Mouse (Mus musculus) midbrain, embryonic 15.5 days (tissue): ENCODE data around the gene Dtx2. TPM values are rescaled to one million over a fixed set of nuclear protein-coding genes. Genes with fewer than 3 reads are reported as not detected.
"Not testable (repeated sequence)": the region's sequence is repeated elsewhere in the genome, so short reads cannot be mapped to it uniquely, and the experiment has no call there.

Source experiments
- ATAC-seq: fragments of 200-750 bp; cut with Nextera tagmentation; replicated peaks from 2 replicates; pipeline ENCODE4 v1.8.0; 2017; ENCODE audit warnings: moderate TSS enrichment
- H3K27ac ChIP-seq: fragments of 300-500 bp; sonication (generic); 2 replicates; pipeline ENCODE4 v1.5.1; 2015; ENCODE audit warnings: mild to moderate bottlenecking, inconsistent platforms
- H3K27me3 ChIP-seq: fragments of 300-500 bp; sonication (generic); replicated peaks from 2 replicates; pipeline ENCODE4 v1.6.1; 2015; ENCODE audit warnings: inconsistent platforms
- H3K36me3 ChIP-seq: fragments of 300-500 bp; sonication (generic); replicated peaks from 2 replicates; pipeline ENCODE4 v1.6.1; 2015; ENCODE audit warnings: inconsistent platforms
- H3K4me1 ChIP-seq: fragments of 300-500 bp; sonication (generic); 2 replicates; pipeline ENCODE4 v1.6.1; 2015; ENCODE audit warnings: inconsistent platforms
- H3K4me2 ChIP-seq: fragments of 300-500 bp; sonication (generic); 2 replicates; pipeline ENCODE4 v1.6.1; 2015; ENCODE audit warnings: inconsistent platforms, mild to moderate bottlenecking, moderate library complexity
- H3K4me3 ChIP-seq: fragments of 300-500 bp; sonication (generic); 2 replicates; pipeline ENCODE4 v1.5.1; 2015; ENCODE audit warnings: mild to moderate bottlenecking, inconsistent platforms
- H3K9ac ChIP-seq: fragments of 300-500 bp; sonication (generic); 2 replicates; pipeline ENCODE4 v1.6.1; 2015; ENCODE audit warnings: mild to moderate bottlenecking, inconsistent platforms
- H3K9me3 ChIP-seq: fragments of 300-500 bp; sonication (generic); 2 replicates; pipeline ENCODE4 v1.6.1; 2016; ENCODE audit warnings: inconsistent platforms
- WGBS: fragments of 180-500 bp; shearing (Covaris S2); methylation state at CpG from one replicate; pipeline ENCODE4 v1.1.7; 2015; ENCODE audit warnings: mixed read lengths; 5-methylcytosine and 5-hydroxymethylcytosine counted together
- polyA plus RNA-seq: library from polyadenylated mRNA; unstranded; fragments of >200 nt; fragmentation: Nextera tagmentation; extraction: Ambion mirVana; gene quantifications from 2 replicates; pipeline ENCODE4 v1.2.1, GENCODE M21; 2015

Dtx2 gene
- polyA plus RNA-seq, 1 experiment from 2014 or later, result 26.8 TPM

DNA sequence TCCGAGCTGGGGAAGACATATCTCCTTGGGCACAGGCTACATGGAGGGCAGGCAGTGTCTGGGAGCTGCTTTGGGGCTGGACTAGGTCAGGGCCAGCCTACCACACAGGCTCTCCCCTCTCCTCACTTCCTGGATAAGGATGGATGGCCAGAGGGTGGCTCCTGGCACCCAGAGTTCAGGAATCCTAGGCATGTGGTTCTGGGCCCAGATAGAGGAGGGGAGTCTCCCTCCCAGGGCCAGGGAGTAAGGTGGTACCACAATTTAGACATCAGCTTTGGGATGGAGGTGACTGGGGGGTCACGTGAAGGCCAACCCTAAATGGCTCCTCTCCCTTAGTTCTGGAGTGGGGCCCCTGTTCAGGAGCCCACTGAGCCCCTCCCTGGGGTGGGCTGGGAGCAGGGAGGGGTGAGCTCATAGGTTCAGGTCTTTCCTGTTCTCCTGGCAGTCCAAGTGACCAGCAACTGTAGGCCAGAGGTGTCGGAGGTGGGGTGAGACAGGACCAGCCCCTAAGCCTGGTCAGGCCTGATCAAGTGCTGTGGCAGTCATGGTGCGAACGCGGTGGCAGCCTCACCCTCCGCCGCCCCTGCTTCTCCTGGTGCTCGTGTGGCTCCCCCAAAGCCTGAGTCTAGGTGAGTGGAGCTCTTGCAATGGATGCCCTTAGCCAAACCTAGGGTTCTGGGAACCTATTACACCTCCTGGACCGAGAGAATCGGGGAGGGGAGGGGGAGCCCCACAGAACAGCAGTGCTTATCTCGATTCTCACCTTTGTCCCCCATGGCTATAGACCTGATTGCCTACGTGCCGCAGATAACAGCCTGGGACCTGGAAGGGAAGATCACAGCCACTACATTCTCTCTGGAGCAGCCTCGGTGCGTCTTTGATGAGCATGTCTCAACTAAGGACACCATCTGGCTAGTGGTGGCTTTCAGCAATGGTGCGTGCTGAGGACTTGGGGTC lies 43.9 kb downstream of the Dtx2 start, which contains the start of gene Upk3b:
Gene Upk3b, plus strand, starts transcription at position 239 of the 957 bp plus-strand sequence.
- Histone ChIP-seq H3K27ac (no peak within 1 kb of the TSS), H3K27me3 (no peaks in the 10 kb centered on the region), H3K36me3 (no peaks in the 10 kb centered on the region), H3K4me1 (no peaks in the 10 kb centered on the region), H3K4me3 (no peak within 1 kb of the TSS), H3K9me3 (no peaks in the 10 kb centered on the region), H3K4me2 (no peak within 1 kb of the TSS), H3K9ac (no peak within 1 kb of the TSS)
- ATAC-seq, result no peak
- 84% methylated on average over 17 of the region's 17 CpGs for WGBS

DNA sequence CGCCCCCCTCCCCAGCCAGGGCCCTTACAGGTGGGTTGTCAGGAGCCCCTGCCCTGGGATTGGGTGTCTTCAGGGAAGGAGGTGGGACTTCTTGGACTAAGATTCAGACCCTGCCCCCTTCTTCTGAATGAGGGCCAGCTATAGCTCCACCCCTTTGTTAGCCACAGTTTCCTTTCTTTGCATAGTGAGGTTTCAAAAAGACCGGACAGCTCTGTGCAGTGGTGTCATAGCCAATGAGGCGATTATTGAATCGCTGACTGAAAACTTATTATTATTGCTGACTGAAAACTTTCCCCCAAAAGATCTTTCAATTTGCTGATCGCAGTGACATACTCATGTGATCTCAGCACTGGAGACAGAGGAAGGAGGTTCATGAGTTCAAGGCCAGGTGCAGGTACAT lies 45.6 kb downstream of the Dtx2 start:
- Histone ChIP-seq H3K36me3 (no peaks in the 10 kb centered on the region), H3K4me2 (no peak overlapping the region), H3K27me3 (no peaks in the 10 kb centered on the region), H3K9me3 (no peaks in the 10 kb centered on the region), H3K4me3 (no peak overlapping the region), H3K9ac (no peak overlapping the region), H3K4me1 (no peaks in the 10 kb centered on the region), H3K27ac (no peak overlapping the region)
- ATAC-seq, result no peak
- WGBS, result 41% methylated on average over 5 of the region's 5 CpGs

DNA sequence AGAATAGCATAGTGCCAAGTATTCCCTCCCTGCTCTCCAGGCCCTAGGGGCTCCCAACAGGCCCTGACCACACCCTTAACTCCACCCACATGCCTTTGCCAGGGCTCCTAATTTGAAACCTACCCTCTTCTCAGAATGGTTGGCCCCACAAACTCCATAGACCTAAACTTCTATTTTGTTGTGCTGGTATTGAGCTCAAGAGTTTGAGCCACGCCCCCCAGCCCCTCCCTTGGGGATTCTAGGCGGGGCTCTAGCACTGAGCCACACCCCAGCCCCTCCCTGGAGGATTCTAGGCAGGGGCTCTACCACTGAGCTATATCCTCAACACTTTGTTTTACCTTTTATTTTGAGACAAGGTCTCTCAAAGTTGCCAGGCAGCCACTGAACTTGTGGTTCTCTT lies 46.7 kb downstream of the Dtx2 start:
- 34% methylated on average over 2 of the region's 2 CpGs for WGBS
- no peak for ATAC-seq

DNA sequence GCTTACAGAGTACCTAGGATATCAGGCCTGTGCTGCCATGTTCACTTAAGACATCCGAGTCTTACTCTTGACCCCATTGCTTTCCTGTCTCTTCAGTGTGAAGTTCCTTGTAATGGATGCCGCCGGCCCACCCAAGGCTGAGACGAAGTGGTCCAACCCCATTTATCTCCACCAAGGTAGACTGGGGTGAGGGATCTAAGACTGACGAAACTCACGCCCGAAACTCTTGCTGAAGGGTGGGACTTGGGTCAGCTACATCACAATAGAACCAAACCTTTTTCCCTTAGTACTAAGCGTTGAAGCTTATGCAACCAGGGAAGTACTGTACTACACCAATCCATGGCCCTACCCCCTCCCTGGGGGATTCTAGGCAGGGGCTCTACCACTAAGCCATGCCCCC lies 47.1 kb downstream of the Dtx2 start:
- H3K36me3 ChIP-seq, result no peaks in the 10 kb centered on the region
- H3K4me3 ChIP-seq, result no peak overlapping the region
- H3K9me3 ChIP-seq, result no peaks in the 10 kb centered on the region
- WGBS, result 94% methylated on average over 8 of the region's 8 CpGs
- no peak overlapping the region for H3K9ac ChIP-seq
- no peaks in the 10 kb centered on the region for H3K4me1 ChIP-seq
- no peak overlapping the region for H3K27ac ChIP-seq
- H3K27me3 ChIP-seq, result no peaks in the 10 kb centered on the region
- no peak overlapping the region for H3K4me2 ChIP-seq
- no peak for ATAC-seq

More for the DNA sequence above, 46.7 kb downstream of the Dtx2 start:
- no peaks in the 10 kb centered on the region for H3K36me3 ChIP-seq
- no peak overlapping the region for H3K4me2 ChIP-seq
- H3K4me3 ChIP-seq, result no peak overlapping the region
- H3K27me3 ChIP-seq, result no peaks in the 10 kb centered on the region
- no peaks in the 10 kb centered on the region for H3K4me1 ChIP-seq
- no peaks in the 10 kb centered on the region for H3K9me3 ChIP-seq
- H3K27ac ChIP-seq, result no peak overlapping the region
- no peak overlapping the region for H3K9ac ChIP-seq

DNA sequence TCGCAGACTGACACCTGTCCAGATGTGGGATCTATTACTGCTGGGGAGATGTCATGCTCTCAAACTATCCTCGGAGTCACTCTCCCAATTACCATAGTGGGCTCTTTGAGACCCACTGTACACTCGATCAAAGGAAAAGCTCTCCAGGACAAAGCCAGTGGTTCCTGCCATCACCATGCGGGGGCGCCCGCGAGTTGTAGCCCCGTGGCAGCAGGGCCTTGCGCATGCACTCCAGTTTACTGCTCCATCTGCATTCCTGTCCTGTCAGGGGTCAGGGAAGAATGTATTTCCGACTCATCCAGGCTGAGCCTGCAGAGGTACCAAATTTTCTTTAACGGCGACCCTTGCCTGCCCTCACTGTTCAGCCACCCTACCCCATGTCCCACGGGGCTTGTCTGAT lies 50.3 kb downstream of the Dtx2 start:
- no peaks in the 10 kb centered on the region for H3K36me3 ChIP-seq
- H3K27me3 ChIP-seq, result no peaks in the 10 kb centered on the region
- no peak overlapping the region for H3K4me3 ChIP-seq
- H3K9me3 ChIP-seq, result no peaks in the 10 kb centered on the region
- H3K27ac ChIP-seq, result no peak overlapping the region
- H3K9ac ChIP-seq, result no peak overlapping the region
- WGBS, result 77% methylated on average over 13 of the region's 13 CpGs
- no peaks in the 10 kb centered on the region for H3K4me1 ChIP-seq
- H3K4me2 ChIP-seq, result no peak overlapping the region
- no peak for ATAC-seq

DNA sequence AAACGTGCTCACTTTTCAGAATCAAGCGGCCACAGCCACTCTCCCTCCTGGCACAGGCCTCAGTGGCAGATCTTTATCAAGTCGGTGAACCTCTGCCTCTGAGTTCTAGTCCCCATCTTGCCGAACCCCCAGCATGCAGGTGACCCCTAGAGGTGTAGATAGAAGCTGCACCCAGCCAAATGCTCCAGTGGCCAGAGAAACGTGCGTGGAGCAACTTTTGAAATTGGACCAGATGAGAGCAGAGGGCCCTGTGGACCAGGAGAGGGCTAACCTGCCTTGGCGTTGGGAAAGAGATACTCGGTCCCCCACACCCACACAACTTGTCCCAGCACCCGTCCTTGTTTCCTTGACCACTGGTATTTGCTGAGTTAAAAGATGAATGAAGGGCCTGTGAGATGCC lies 50.8 kb downstream of the Dtx2 start:
- 42% methylated on average over 9 of the region's 9 CpGs for WGBS
- Histone ChIP-seq H3K9me3 (no peaks in the 10 kb centered on the region), H3K4me3 (no peak overlapping the region), H3K36me3 (no peaks in the 10 kb centered on the region), H3K4me2 (no peak overlapping the region), H3K27me3 (no peaks in the 10 kb centered on the region), H3K27ac (no peak overlapping the region), H3K4me1 (no peaks in the 10 kb centered on the region), H3K9ac (no peak overlapping the region)
- no peak for ATAC-seq

DNA sequence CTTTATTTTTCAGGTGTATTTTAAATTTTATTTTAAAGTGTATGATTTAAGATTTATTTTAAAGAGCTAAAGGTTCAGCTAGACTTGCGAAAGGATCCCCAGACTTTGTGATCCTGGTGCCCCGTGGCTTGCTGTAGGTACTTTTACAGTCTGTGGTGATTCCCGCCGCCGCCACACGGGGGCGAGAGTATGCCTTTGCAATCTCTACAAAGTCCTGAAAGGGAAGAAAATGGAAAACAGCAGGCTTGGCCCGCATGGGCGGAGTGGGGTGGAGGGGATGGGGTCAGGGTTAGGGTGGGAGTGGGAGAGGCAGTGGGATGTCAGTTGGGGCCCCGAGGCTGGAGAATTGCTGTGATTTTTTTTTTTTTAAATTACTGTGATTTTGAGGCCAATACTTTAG lies 51.4 kb downstream of the Dtx2 start:
- no peak for ATAC-seq
- H3K4me3 ChIP-seq, result no peak overlapping the region
- H3K4me2 ChIP-seq, result no peak overlapping the region; the same call in 1 of the 2 replicates
- WGBS, result 2% methylated on average over 10 of the region's 10 CpGs
- H3K9ac ChIP-seq, result no peak overlapping the region
- no peaks in the 10 kb centered on the region for H3K36me3 ChIP-seq
- H3K4me1 ChIP-seq, result no peaks in the 10 kb centered on the region
- no peak overlapping the region for H3K27ac ChIP-seq
- H3K9me3 ChIP-seq, result no peaks in the 10 kb centered on the region
- no peaks in the 10 kb centered on the region for H3K27me3 ChIP-seq

DNA sequence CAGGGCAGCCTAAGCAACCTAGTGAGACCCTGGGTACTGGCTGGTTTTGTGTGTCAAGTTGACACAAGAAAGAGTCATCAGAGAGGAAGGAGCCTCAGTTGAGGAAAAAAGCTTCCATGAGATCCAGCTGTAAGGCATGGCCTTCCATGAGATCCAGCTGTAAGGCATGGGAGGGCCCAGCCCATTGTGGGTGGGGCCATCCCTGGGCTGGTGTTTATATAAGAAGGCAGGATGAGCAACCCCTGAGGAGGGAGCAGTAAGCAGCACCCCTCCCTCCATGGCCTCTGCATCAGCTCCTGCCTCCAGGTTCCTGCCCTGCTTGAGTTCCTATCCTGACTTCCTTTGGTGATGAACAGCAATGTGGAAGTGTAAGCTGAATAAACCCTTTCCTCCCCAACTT lies 53.9 kb downstream of the Dtx2 start:
- H3K4me3 ChIP-seq, result not testable (repeated sequence)

DNA sequence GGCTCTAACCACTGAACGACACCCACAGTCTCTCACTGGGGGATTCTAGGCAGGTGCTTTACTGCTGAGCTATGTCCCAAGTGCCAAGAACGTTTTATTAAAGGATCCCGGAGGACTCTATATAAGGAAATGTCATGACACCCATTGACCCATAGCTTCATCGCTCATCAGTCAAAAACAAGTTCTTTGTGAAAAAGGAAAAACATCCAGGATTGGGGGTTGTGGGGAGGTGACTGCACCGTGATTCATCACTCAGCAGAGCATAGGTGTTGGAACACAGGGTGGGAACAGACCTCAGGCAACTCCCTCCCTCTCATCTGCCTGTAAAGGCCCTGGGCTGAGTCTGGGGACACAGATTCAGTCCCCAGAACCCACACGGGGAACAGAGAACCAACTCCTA lies 55.3 kb downstream of the Dtx2 start:
- Histone ChIP-seq H3K9ac (no peak overlapping the region), H3K36me3 (no peaks in the 10 kb centered on the region), H3K4me1 (peaks cover 8% of the 10 kb centered on the region; the same call in 1 of the 2 replicates), H3K9me3 (no peaks in the 10 kb centered on the region), H3K4me3 (no peak overlapping the region), H3K4me2 (no peak overlapping the region), H3K27ac (no peak overlapping the region), H3K27me3 (no peaks in the 10 kb centered on the region)
- no peak for ATAC-seq
- 78% methylated on average over 6 of the region's 6 CpGs for WGBS

More for the DNA sequence above, 53.9 kb downstream of the Dtx2 start:
- H3K9me3 ChIP-seq, ATAC-seq, H3K4me2 ChIP-seq, H3K9ac ChIP-seq, H3K36me3 ChIP-seq, H3K27me3 ChIP-seq, H3K27ac ChIP-seq, H3K4me1 ChIP-seq: not testable (repeated sequence)

DNA sequence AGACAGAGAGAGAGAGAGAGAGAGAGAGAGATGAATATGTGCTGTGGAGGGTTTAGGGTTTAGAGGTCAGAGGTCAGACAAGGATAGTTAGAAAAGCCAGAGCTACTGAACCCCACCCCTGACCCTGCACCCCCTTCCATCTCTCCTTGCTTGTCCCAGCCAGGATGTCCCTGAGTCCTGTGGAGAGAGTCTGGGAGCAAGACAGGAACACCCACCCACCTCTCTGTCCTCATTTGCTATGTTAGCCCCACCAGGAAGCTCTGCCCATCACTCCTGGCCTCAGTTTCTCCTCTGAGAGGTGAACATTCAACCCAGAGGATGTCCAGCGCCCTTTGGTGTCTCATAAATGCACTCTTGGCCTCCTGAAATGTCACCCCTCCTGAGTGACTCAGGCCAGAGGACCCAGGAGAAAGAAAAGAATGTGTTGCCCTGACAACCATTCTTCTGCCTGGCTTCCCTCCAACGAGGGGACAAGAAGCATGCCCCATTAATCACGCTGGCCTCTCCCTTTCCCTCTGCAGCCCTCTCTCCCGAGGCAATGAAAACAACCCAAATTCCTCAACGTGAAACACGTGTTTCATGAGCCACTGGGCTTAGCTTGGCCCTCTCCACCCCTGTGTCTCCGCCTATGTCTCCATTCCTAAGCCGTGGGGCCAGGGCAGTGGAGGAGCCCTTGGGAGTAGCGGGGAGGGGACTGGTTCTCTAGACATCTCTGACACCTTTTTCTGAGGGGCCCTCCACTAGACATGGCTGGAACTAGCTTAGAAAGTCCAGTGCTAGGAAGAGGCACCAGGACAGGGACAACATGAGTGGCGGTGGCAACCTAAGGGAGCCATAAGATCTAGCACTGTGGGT lies 56.9 kb downstream of the Dtx2 start:
- 6% methylated on average over 10 of the region's 10 CpGs for WGBS
- H3K27me3 ChIP-seq, result no peaks in the 10 kb centered on the region
- no peak overlapping the region for H3K27ac ChIP-seq
- no peaks in the 10 kb centered on the region for H3K36me3 ChIP-seq
- no peaks in the 10 kb centered on the region for H3K9me3 ChIP-seq
- no peak for ATAC-seq
- no peak overlapping the region for H3K9ac ChIP-seq
- H3K4me3 ChIP-seq, result no peak overlapping the region
- H3K4me2 ChIP-seq, result no peak overlapping the region
- H3K4me1 ChIP-seq, result peaks cover 8% of the 10 kb centered on the region; the same call in 1 of the 2 replicates

DNA sequence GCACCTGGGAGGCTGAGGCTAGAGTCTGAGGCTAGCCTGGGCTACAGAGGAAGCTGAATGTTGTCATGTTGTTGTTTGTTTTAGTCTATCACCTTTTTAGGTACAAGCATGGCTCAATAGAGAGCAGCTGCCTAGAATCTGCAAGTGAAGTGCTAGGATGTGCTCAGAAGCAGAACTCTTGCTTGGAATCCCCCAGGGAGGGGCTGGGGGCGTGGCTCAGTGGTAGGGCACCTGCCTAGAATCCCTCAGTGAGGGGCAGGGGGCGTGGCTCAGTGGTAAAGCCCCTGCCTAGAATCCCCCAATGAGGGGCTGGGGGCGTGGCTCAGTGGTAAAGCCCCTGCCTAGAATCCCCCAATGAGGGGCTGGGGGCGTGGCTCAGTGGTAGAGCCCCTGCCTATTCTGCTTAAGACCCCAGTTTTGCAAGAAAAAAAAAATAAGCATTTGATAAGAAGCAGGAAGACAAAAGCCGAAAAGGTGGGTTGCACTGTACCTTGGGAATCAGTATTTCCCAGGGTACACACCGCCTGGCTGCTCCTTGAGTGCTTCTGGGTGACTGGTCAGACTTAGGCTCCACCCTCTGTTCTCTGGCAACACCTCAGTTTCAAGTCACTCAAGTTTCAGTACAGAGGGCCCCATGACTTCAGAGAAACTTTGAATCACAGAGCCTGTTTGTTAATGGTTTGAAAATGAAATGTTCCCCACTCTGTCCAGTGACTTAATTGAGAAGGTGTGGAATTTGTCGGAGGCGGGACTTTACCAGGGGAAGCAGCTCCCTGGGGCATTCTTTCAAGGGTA lies 58.5 kb downstream of the Dtx2 start:
- Histone ChIP-seq H3K27ac (no peak overlapping the region), H3K36me3 (no peaks in the 10 kb centered on the region), H3K4me1 (peaks cover 8% of the 10 kb centered on the region; the same call in 1 of the 2 replicates), H3K27me3 (no peaks in the 10 kb centered on the region), H3K9ac (no peak overlapping the region), H3K4me3 (no peak overlapping the region), H3K9me3 (no peaks in the 10 kb centered on the region), H3K4me2 (no peak overlapping the region)
- WGBS, result 87% methylated on average over 8 of the region's 8 CpGs
- ATAC-seq, result no peak
